In genomic region chr3:157066331-157066730, GRCm38 (mm10) we compare ENCODE assay signal across 22 mouse cellular contexts.
"Had no signal": no experiment of that assay in that cellular context is flagged by ENCODE, and none has a peak within 500 bp of the region (broad histone marks: within the 10 kb centered on the region; RNA-seq: fewer than 3 reads in every experiment).

No protein-coding gene starts in this region.

- H3K4me1 ChIP-seq: limb, embryonic 12.5 days; limb, embryonic 15.5 days; midbrain, embryonic 12.5 days; midbrain, embryonic 15.5 days; neural tube, embryonic 12.5 days; neural tube, embryonic 15.5 days had no signal

- H3K9ac ChIP-seq: limb, embryonic 12.5 days; limb, embryonic 15.5 days; liver, embryonic 14.5 days; liver, postnatal 0 days; lung, embryonic 14.5 days; midbrain, embryonic 12.5 days; midbrain, embryonic 15.5 days; neural tube, embryonic 12.5 days; neural tube, embryonic 15.5 days had no signal

- H3K27me3 ChIP-seq: limb, embryonic 12.5 days; limb, embryonic 15.5 days; midbrain, embryonic 12.5 days; midbrain, embryonic 15.5 days; neural tube, embryonic 12.5 days; neural tube, embryonic 15.5 days had no signal

- H3K4me3 ChIP-seq: limb, embryonic 12.5 days; limb, embryonic 15.5 days; midbrain, embryonic 12.5 days; midbrain, embryonic 15.5 days; neural tube, embryonic 12.5 days; neural tube, embryonic 15.5 days had no signal

- H3K36me3 ChIP-seq: limb, embryonic 12.5 days; limb, embryonic 15.5 days; midbrain, embryonic 12.5 days; midbrain, embryonic 15.5 days; neural tube, embryonic 12.5 days; neural tube, embryonic 15.5 days had no signal

- DNase-seq: kidney, postnatal 14 days; kidney, postnatal 4 days; left cerebral cortex, postnatal 4 days; liver, postnatal 0 days; lung, embryonic 14.5 days; right cerebral cortex, adult 18-20 months; right cerebral cortex, postnatal 14 days; right cerebral cortex, postnatal 4 days; thymus, adult 2 months; thymus, postnatal 14 days; thymus, postnatal 4 days had no signal

- ATAC-seq: liver, postnatal 0 days; lung, postnatal 0 days; midbrain, embryonic 15.5 days had no signal

- H3K9me3 ChIP-seq: limb, embryonic 12.5 days; limb, embryonic 15.5 days; midbrain, embryonic 12.5 days; midbrain, embryonic 15.5 days; neural tube, embryonic 12.5 days; neural tube, embryonic 15.5 days had no signal

- H3K27ac ChIP-seq: limb, embryonic 12.5 days; limb, embryonic 15.5 days; liver, embryonic 14.5 days; macrophage; midbrain, embryonic 12.5 days; midbrain, embryonic 15.5 days; neural tube, embryonic 12.5 days; neural tube, embryonic 15.5 days; stomach, postnatal 0 days had no signal

- H3K4me2 ChIP-seq: limb, embryonic 12.5 days; limb, embryonic 15.5 days; liver, embryonic 11.5 days; lung, embryonic 14.5 days; midbrain, embryonic 12.5 days; midbrain, embryonic 15.5 days; neural tube, embryonic 12.5 days; neural tube, embryonic 15.5 days had no signal
